Mouse (Mus musculus): Measurements from ENCODE around the gene Stox2.

GRCm38 (mm10) chr8:47263070-47263843, 182.9 kb downstream of the Stox2 start:
- TF ChIP-seq GATA1 (IDR thresholded peaks at IDR 0.05; ENCODE audit: low read length) (no peak), TAL1 (IDR thresholded peaks at IDR 0.05; ENCODE audit: low read length) (no peak)

All from erythroblast, embryonic 14.5 days (primary cell).